Mouse (Mus musculus): ENCODE data around the gene Gfra1. TPM values are rescaled to one million over a fixed set of nuclear protein-coding genes. Genes with fewer than 3 reads are reported as not detected.
A peak's percentile ranks its signal among the peaks of the same experiment; 100 is the strongest.

Gene Gfra1
- total and polyA plus RNA-seq, 2 experiments from 2014 or later = 23.5 to 48.9 TPM

GRCm38 (mm10) chr19:58340221-58340620 is 115.5 kb downstream of the Gfra1 start:
- H3K9me3 ChIP-seq (ENCODE audit: low read length) = no peaks in the 10 kb centered on the region
- H3K4me1 ChIP-seq (ENCODE audit: insufficient read depth) = no peaks in the 10 kb centered on the region
- H3K4me3 ChIP-seq (ENCODE audit: low read depth, low read length) = no peak overlapping the region
- ATAC-seq = no peak
- H3K27ac ChIP-seq (ENCODE audit: low read depth, low read length) = no peak overlapping the region
- H3K36me3 ChIP-seq (ENCODE audit: insufficient read depth) = no peaks in the 10 kb centered on the region
- 76% methylated on average over 8 of the region's 8 CpGs for WGBS
- H3K4me2 ChIP-seq (ENCODE audit: low read depth) = no peak overlapping the region
- no peak for DNase-seq
- H3K27me3 ChIP-seq (ENCODE audit: insufficient read depth, low read length) = no peaks in the 10 kb centered on the region
- no peak overlapping the region for H3K9ac ChIP-seq
- TF ChIP-seq CTCF (IDR thresholded peaks at IDR 0.05; ENCODE audit: low read depth) = no peak

- no peak overlapping the region for H3K9ac ChIP-seq
- H3K36me3 ChIP-seq (ENCODE audit: insufficient read depth) = no peaks in the 10 kb centered on the region
- no peaks in the 10 kb centered on the region for H3K9me3 ChIP-seq (ENCODE audit: low read length)
- H3K27me3 ChIP-seq (ENCODE audit: insufficient read depth, low read length) = no peaks in the 10 kb centered on the region
- whole genome bisulfite sequencing = 80% methylated on average over 6 of the region's 6 CpGs
- no peak overlapping the region for H3K4me3 ChIP-seq (ENCODE audit: low read depth, low read length)
- H3K4me2 ChIP-seq (ENCODE audit: low read depth) = no peak overlapping the region
- TF ChIP-seq CTCF (IDR thresholded peaks at IDR 0.05; ENCODE audit: low read depth) = no peak
- DNase-seq (no peak), ATAC-seq (no peak)
- H3K4me1 ChIP-seq (ENCODE audit: insufficient read depth) = no peaks in the 10 kb centered on the region
- H3K27ac ChIP-seq (ENCODE audit: low read depth, low read length) = no peak overlapping the region
These were observed 118.9 kb downstream of the Gfra1 start for GRCm38 (mm10) chr19:58336802-58337201.

GRCm38 (mm10) chr19:58335585-58336530 is 119.9 kb downstream of the Gfra1 start:
- Histone ChIP-seq H3K27ac (ENCODE audit: low read depth, low read length) (no peak overlapping the region), H3K9me3 (ENCODE audit: low read length) (no peaks in the 10 kb centered on the region), H3K4me1 (ENCODE audit: insufficient read depth) (no peaks in the 10 kb centered on the region), H3K4me2 (ENCODE audit: low read depth) (no peak overlapping the region), H3K27me3 (ENCODE audit: insufficient read depth, low read length) (no peaks in the 10 kb centered on the region), H3K4me3 (ENCODE audit: low read depth, low read length) (no peak overlapping the region), H3K36me3 (ENCODE audit: insufficient read depth) (no peaks in the 10 kb centered on the region), H3K9ac (no peak overlapping the region)
- 17% methylated on average over 12 of the region's 12 CpGs for WGBS
- ATAC-seq (peak; percentile 42; the same call in 1 of the 2 replicates), DNase-seq (no peak)
- no peak for TF ChIP-seq CTCF (IDR thresholded peaks at IDR 0.05; ENCODE audit: low read depth)

GRCm38 (mm10) chr19:58329305-58329704 is 126.4 kb downstream of the Gfra1 start:
- no peak overlapping the region for H3K9ac ChIP-seq
- H3K36me3 ChIP-seq (ENCODE audit: insufficient read depth) = no peaks in the 10 kb centered on the region
- TF ChIP-seq CTCF (IDR thresholded peaks at IDR 0.05; ENCODE audit: low read depth) = no peak
- no peaks in the 10 kb centered on the region for H3K27me3 ChIP-seq (ENCODE audit: insufficient read depth, low read length)
- no peaks in the 10 kb centered on the region for H3K9me3 ChIP-seq (ENCODE audit: low read length)
- peaks cover 3% of the 10 kb centered on the region; the same call in 1 of the 2 replicates for H3K4me1 ChIP-seq (ENCODE audit: insufficient read depth)
- ATAC-seq = peak; percentile 65
- WGBS = 26% methylated on average over 5 of the region's 5 CpGs
- no peak overlapping the region for H3K4me3 ChIP-seq (ENCODE audit: low read depth, low read length)
- DNase-seq = peak; percentile 47
- no peak overlapping the region for H3K4me2 ChIP-seq (ENCODE audit: low read depth)
- no peak overlapping the region for H3K27ac ChIP-seq (ENCODE audit: low read depth, low read length)

GRCm38 (mm10) chr19:58328014-58328413 is 127.7 kb downstream of the Gfra1 start:
- H3K36me3 ChIP-seq (ENCODE audit: insufficient read depth) = no peaks in the 10 kb centered on the region
- no peaks in the 10 kb centered on the region for H3K27me3 ChIP-seq (ENCODE audit: insufficient read depth, low read length)
- no peak overlapping the region for H3K27ac ChIP-seq (ENCODE audit: low read depth, low read length)
- peaks cover 3% of the 10 kb centered on the region; the same call in 1 of the 2 replicates for H3K4me1 ChIP-seq (ENCODE audit: insufficient read depth)
- H3K9me3 ChIP-seq (ENCODE audit: low read length) = no peaks in the 10 kb centered on the region
- H3K4me3 ChIP-seq (ENCODE audit: low read depth, low read length) = no peak overlapping the region
- H3K9ac ChIP-seq = no peak overlapping the region
- H3K4me2 ChIP-seq (ENCODE audit: low read depth) = no peak overlapping the region
- no peak for ATAC-seq
- TF ChIP-seq CTCF (IDR thresholded peaks at IDR 0.05; ENCODE audit: low read depth) = no peak
- WGBS = 32% methylated on average over 5 of the region's 5 CpGs
- no peak for DNase-seq

GRCm38 (mm10) chr19:58316474-58316873 is 139.2 kb downstream of the Gfra1 start:
- no peaks in the 10 kb centered on the region for H3K27me3 ChIP-seq (ENCODE audit: insufficient read depth, low read length)
- H3K4me2 ChIP-seq (ENCODE audit: low read depth) = no peak overlapping the region
- ATAC-seq (no peak), DNase-seq (peak; percentile 82)
- H3K9ac ChIP-seq = no peak overlapping the region
- H3K36me3 ChIP-seq (ENCODE audit: insufficient read depth) = no peaks in the 10 kb centered on the region
- WGBS = 45% methylated on average over 5 of the region's 5 CpGs
- no peaks in the 10 kb centered on the region for H3K4me1 ChIP-seq (ENCODE audit: insufficient read depth)
- H3K27ac ChIP-seq (ENCODE audit: low read depth, low read length) = no peak overlapping the region
- no peak for TF ChIP-seq CTCF (IDR thresholded peaks at IDR 0.05; ENCODE audit: low read depth)
- H3K9me3 ChIP-seq (ENCODE audit: low read length) = no peaks in the 10 kb centered on the region
- no peak overlapping the region for H3K4me3 ChIP-seq (ENCODE audit: low read depth, low read length)

GRCm38 (mm10) chr19:58315681-58316080 is 140.0 kb downstream of the Gfra1 start:
- Histone ChIP-seq H3K4me2 (ENCODE audit: low read depth) (no peak overlapping the region), H3K4me3 (ENCODE audit: low read depth, low read length) (no peak overlapping the region), H3K9me3 (ENCODE audit: low read length) (no peaks in the 10 kb centered on the region), H3K4me1 (ENCODE audit: insufficient read depth) (no peaks in the 10 kb centered on the region), H3K36me3 (ENCODE audit: insufficient read depth) (no peaks in the 10 kb centered on the region), H3K27me3 (ENCODE audit: insufficient read depth, low read length) (no peaks in the 10 kb centered on the region), H3K27ac (ENCODE audit: low read depth, low read length) (no peak overlapping the region), H3K9ac (no peak overlapping the region)
- WGBS = 95% methylated on average over 5 of the region's 5 CpGs
- no peak for DNase-seq
- no peak for ATAC-seq
- TF ChIP-seq CTCF (IDR thresholded peaks at IDR 0.05; ENCODE audit: low read depth) = no peak
